Mouse (Mus musculus): ENCODE data around the gene Ube2d1.

DNA sequence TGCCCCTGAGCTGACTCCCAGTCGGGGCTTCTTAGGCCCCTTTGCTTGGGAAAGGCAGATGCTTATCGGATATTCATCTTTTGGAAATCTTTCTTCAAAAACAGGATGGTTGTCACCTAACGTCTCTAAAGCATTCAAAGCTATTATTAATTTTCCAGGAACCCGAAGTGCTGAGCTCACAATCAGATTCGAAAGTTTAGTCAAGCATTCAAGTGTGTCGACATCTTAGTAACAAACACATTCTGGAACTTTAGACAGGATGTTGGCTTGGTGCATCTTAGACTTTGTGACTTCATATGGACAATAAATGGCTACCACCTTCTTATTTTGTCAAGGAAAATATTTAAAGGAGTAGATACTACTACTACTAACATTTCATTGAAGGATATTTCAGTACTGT is 43.3 kb upstream of the Ube2d1 start:
- TF ChIP-seq POLR2A (IDR thresholded peaks at IDR 0.05; ENCODE audit: borderline replicate concordance, extremely low read depth, low read depth, low read length) (no peak), CTCF (IDR thresholded peaks at IDR 0.05; ENCODE audit: insufficient read depth, low read length) (no peak)

Measured in lung, adult 2 months (tissue).